Mouse (Mus musculus) ES-Bruce4 (cell line): ENCODE results near the gene M1ap. TPM values are rescaled to one million over a fixed set of nuclear protein-coding genes. Genes with fewer than 3 reads are reported as not detected.

Experiments used
- H3K27ac ChIP-seq: 2 replicates; pipeline ENCODE4 v1.5.1; 2012; ENCODE audit warnings: low read length, inconsistent platforms; ENCODE audit not compliant: insufficient read depth
- H3K27me3 ChIP-seq: 2 replicates; pipeline ENCODE4 v1.6.1; 2012; ENCODE audit warnings: mild to moderate bottlenecking, low read length, inconsistent platforms; ENCODE audit not compliant: control insufficient read depth, poor library complexity, insufficient read depth, severe bottlenecking
- H3K36me3 ChIP-seq: 2 replicates; pipeline ENCODE4 v1.6.1; 2012; ENCODE audit warnings: inconsistent platforms, mild to moderate bottlenecking, low read length, moderate library complexity; ENCODE audit not compliant: control insufficient read depth, poor library complexity, insufficient read depth, severe bottlenecking
- H3K4me1 ChIP-seq: one replicate; pipeline ENCODE4 v1.8.1; 2011; ENCODE audit warnings: low read length; ENCODE audit not compliant: control insufficient read depth, insufficient read depth
- H3K4me3 ChIP-seq: 2 replicates; pipeline ENCODE4 v1.5.1; 2011; ENCODE audit warnings: low read depth, mild to moderate bottlenecking, low read length
- H3K9ac ChIP-seq: 2 replicates; pipeline ENCODE4 v1.6.1; 2012; ENCODE audit warnings: low read depth, mild to moderate bottlenecking, inconsistent platforms; ENCODE audit not compliant: poor library complexity, severe bottlenecking
- H3K9me3 ChIP-seq: replicated peaks from 2 replicates; pipeline ENCODE4 v1.6.1; 2012; ENCODE audit warnings: mild to moderate bottlenecking, low read length, inconsistent platforms; ENCODE audit not compliant: control insufficient read depth, poor library complexity, insufficient read depth, severe bottlenecking
- CTCF ChIP-seq: IDR thresholded peaks from one replicate; pipeline ENCODE4 v1.8.1; 2011; ENCODE audit warnings: low read depth, low read length
- EP300 ChIP-seq: IDR thresholded peaks from 2 replicates; pipeline ENCODE4 v1.6.1; 2011; ENCODE audit warnings: low read depth, low read length; ENCODE audit not compliant: insufficient read depth
- POLR2A ChIP-seq: IDR thresholded peaks from one replicate; pipeline ENCODE4 v1.8.1; 2011; ENCODE audit warnings: low read length; ENCODE audit not compliant: insufficient read depth
- polyA plus RNA-seq: library from polyadenylated mRNA; stranded (reverse); fragments of >200 nt; gene quantifications from 2 replicates; pipeline ENCODE4 v1.2.4, GENCODE M21; 2011; ENCODE audit warnings: low read depth; ENCODE audit not compliant: missing spikeins, insufficient read depth, insufficient read length

Gene M1ap
- polyA plus RNA-seq, 1 experiment, result 2.2 TPM

DNA sequence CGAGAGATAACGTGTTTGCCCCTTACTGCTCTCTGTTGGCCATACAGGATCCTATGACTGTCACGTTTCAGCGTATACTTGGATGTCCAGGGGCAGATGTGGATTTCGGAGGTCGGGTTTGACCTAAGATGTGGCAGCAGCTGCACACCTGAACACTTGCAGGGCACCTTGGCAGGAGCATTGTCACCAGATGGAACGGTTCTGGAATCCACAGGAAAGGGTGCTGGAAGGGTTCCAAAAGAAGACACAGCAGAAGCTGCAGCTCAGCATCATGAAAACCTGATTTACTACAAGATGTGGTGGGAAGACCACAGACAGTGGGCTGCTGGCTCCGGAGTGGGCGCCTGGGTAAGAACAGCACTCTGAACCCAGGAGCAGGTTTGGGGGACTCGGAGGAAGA, 20.6 kb upstream of the M1ap start:
- no peak for TF ChIP-seq CTCF
- TF ChIP-seq POLR2A, result no peak
- no peak for TF ChIP-seq EP300

DNA sequence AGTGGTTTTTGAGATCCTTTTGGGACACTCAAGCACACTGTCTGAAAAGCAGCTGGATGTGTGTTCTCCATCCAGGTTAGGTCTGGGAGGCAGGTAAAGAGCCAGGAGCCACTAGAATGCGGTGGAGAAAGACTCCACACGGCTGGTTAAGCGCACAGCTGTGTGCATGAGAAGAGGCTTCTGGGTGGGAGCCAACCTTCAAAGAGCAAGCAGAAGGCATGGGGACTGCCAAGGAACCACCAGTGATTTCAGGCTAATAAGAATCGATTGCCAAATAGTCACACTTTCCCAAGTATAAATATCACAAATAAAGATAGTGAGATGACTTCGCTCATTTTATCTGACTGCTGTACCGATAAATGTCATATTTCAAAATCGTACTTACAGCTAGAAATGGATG, 20.2 kb upstream of the M1ap start:
- Histone ChIP-seq H3K4me1 (no peaks in the 10 kb centered on the region), H3K27ac (no peak overlapping the region), H3K27me3 (no peaks in the 10 kb centered on the region), H3K36me3 (no peaks in the 10 kb centered on the region), H3K4me3 (no peak overlapping the region), H3K9me3 (no peaks in the 10 kb centered on the region), H3K9ac (no peak overlapping the region)
- TF ChIP-seq CTCF, result no peak
- no peak for TF ChIP-seq EP300
- TF ChIP-seq POLR2A, result no peak

More for the DNA sequence above, 20.6 kb upstream of the M1ap start:
- Histone ChIP-seq H3K9me3 (no peaks in the 10 kb centered on the region), H3K36me3 (no peaks in the 10 kb centered on the region), H3K4me3 (no peak overlapping the region), H3K4me1 (no peaks in the 10 kb centered on the region), H3K27ac (no peak overlapping the region), H3K27me3 (no peaks in the 10 kb centered on the region), H3K9ac (no peak overlapping the region)

DNA sequence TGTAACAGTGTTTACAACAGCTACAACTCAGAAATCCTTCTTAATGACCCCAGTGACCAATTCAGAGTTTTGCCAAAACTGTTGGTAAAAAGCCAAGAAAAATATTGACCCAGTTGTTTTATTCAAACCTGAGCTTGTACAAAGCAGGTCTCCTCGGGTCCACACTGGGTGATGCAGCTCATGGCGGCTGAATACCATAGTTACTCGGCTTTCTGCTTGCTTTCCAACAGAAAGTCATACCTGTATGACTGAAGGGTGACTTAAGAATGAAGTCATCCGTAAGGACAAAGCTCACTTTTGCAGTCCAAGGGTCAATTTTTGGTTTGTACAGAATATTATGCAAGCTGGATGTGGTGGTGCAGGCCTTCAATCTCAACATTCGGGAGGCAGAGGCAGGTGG, 19.1 kb upstream of the M1ap start:
- no peak overlapping the region for H3K9ac ChIP-seq
- no peak overlapping the region for H3K4me3 ChIP-seq
- H3K9me3 ChIP-seq, result no peaks in the 10 kb centered on the region
- H3K27ac ChIP-seq, result no peak overlapping the region
- H3K36me3 ChIP-seq, result no peaks in the 10 kb centered on the region
- TF ChIP-seq CTCF (no peak), EP300 (no peak), POLR2A (no peak)
- H3K4me1 ChIP-seq, result no peaks in the 10 kb centered on the region
- H3K27me3 ChIP-seq, result no peaks in the 10 kb centered on the region

DNA sequence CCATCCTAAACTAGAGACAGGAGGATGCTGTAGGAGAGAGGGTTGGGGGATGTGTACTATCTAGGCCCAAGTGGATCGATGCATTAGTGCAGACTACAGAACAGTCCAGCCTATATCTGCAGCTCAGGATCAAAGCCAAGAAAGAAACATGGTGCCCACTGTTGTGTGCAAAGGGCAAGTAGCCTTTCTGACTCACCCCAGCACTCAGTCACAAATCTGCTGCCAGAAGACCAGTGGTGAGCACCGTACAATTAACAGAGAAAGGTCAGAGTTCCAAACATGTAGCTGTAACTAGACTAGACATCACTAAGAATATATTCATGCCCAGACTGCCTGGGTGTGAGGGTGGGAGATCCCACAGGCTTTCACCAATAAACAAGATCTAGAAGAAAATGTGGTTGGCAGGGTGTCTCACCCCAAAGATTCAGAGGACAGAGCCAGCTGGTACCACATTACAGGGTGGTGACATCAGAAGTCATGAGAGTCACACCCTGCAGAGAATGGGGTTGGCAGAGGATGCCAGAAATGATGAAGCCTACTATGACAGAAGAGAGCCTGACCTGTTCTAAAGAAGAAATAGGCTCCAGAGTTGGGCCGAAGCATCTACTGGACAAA, 12.0 kb upstream of the M1ap start:
- Histone ChIP-seq H3K27me3 (no peaks in the 10 kb centered on the region; the same call in 1 of the 2 replicates), H3K36me3 (no peaks in the 10 kb centered on the region), H3K9me3 (no peaks in the 10 kb centered on the region), H3K27ac (no peak overlapping the region), H3K4me3 (no peak overlapping the region), H3K9ac (no peak overlapping the region), H3K4me1 (no peaks in the 10 kb centered on the region)
- TF ChIP-seq POLR2A (no peak), CTCF (no peak), EP300 (no peak)

DNA sequence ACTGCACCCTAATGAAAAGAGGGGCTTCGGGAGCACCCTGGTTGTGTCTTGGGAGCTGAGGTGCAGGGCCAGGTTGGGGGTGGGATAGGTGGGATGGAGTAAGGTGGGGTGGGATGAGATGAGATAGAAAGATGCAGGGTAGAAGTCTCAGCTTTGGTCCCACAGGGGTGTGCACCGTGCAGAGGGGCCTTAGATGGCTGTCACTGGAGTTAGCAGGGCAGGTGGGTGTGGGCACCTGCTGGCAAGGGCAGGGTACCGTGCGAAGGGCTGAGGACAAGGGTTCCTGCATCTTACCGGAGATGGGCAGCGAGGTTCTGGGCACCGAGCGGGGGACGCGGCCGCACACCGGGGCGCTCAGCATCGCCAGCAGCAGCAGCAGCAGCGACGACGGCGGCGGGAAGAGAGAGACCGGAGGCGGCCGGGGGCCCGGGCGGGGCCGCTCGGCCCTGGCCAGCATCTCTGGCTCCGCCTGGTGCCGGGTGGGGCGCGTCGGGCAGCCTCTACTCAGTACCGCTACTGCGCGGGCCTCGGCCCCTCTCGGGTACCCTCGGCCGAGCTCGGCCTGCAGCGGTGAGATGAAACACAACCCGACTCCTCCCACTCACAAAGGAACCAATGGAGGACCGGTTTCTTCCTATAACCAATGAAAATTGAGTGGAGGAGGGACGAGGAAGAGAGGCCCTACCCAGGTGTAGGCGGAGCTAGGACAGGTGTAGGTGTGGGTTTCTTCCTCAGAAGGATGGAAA, 7.4 kb upstream of the M1ap start, which contains the start of gene Sema4f:
TSS of gene Sema4f (minus strand) at position 603 of the 746 bp plus-strand sequence.
- Histone ChIP-seq H3K27ac (no peak within 1 kb of the TSS), H3K9me3 (no peaks in the 10 kb centered on the region), H3K27me3 (no peaks in the 10 kb centered on the region; the same call in 1 of the 2 replicates), H3K36me3 (no peaks in the 10 kb centered on the region), H3K9ac (peak within 1 kb of the TSS; percentile 3; the same call in 1 of the 2 replicates), H3K4me3 (peak within 1 kb of the TSS; percentile 81), H3K4me1 (no peaks in the 10 kb centered on the region)
- no peak for TF ChIP-seq CTCF
- no peak for TF ChIP-seq POLR2A
- TF ChIP-seq EP300, result no peak

DNA sequence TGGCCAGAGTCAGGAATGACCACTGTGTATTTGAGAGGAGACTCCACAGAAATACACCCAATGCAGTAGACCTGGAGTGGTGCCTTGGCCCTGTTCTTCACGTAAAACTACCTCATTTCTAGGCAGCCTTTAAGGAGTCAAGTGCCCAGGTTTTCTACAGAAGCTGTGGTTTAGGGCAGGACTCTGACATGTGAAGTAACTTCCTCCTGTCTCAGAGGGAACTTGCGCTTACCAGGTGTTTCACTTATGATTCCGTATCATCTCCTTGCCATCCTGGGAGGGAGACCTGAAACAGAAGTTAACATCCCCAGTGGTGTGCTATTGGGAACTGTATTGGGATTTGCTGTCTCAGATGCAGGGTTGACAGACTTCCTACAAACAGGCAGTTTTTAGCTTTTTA, 5.9 kb upstream of the M1ap start:
- Histone ChIP-seq H3K4me1 (no peaks in the 10 kb centered on the region), H3K9ac (no peak overlapping the region), H3K27ac (no peak overlapping the region), H3K9me3 (no peaks in the 10 kb centered on the region), H3K27me3 (no peaks in the 10 kb centered on the region; the same call in 1 of the 2 replicates), H3K4me3 (no peak overlapping the region), H3K36me3 (no peaks in the 10 kb centered on the region)
- TF ChIP-seq POLR2A, result no peak
- no peak for TF ChIP-seq CTCF
- no peak for TF ChIP-seq EP300
